Mouse (Mus musculus) fat pad, adult 2 months (tissue): ENCODE results near the gene Akap8.

Experiments used
- DNase-seq: peaks from one replicate; pipeline ENCODE4 v3.0.0-alpha.2; 2011; ENCODE audit warnings: low read depth, low spot score; ENCODE audit errors: extremely low read depth

Gene Akap8

DNA sequence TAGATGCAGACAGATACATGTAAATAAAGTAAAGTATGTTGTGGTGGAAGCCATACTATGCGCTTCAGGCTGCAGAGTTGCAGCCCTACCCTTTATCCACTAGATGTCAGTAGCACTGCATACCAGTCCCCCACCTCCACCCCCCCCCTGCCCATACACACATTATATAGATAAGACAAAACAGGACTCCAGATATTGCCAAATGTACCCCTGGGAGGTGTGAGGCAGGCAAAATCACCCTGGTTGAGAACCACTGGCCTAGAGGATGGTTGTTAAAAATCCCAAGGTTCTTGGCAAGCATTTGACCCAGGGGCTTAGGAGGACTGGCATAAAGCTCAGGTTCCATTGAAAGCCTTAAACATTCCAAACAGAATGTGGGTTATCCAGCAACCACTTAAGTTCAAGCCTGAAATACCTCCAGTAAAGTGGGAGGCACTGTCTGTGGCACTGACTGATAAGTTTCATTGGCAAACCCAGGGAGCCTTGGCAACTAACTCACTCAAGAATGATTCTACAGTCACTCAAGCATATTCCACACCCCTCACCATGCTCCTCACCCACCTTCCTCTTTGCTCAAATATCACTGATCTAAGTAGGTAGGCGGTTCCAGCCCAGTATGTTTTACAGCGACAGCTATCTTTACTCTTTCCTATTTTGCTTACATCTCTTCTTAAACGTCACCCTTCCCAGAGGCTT, 28.1 kb upstream of the Akap8 start:
- no peak for DNase-seq

DNA sequence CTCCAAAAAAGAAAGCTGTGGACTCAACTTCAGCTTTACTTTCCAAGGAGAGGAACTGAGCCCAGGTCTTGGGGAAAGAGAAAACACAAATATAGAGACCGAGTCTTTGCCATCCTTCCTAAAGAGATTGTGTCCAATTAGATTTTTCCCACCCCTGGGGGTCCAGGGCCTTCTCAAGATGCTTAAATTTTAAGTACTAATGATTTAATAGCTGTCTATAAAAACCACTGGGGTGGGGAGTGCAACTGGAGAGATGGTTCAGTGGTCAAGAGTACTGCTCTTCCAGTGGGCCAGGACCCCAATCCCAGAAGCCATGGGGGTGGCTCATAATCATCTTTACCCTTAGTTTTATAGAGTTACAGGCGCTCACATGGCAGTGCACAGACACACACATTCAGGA, 27.4 kb upstream of the Akap8 start:
- no peak for DNase-seq

DNA sequence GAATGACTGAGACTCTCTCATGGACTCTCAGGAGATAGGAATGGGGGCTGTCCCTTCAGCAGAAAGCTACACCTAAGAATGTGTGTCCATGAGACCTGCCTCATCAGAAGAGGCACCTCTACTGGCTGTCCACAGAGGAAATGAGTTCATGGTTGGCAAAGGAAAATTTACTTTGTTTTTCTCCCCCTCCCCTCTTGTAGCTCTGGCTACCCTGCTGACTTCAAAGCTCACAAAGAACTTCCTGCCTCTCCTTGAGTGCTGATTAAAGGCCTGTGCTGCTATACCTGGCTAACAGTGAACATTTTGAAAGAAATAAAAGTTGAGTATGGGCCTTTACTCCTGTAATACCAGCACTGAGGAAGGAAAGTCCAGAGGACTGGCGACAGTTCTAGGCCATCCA, 20.1 kb upstream of the Akap8 start:
- no peak for DNase-seq

DNA sequence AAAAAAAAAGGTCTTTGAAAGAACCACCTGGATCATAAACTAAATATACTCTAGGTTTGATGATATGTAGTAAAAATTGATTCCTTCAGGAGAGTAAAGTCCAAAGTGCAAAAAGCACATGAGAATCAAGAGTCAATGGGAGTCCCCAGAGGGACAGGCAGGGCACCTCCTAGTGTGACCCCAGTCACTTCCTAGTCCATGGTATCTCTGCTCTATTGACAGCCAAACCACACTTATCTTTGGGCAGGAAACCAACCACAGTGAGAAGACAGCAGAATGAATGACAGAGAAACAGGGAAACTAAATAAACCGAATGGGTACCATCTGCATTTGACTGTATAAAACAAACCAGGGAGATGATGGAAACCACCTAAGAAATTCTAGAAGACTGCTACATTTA, 19.1 kb upstream of the Akap8 start:
- no peak for DNase-seq

DNA sequence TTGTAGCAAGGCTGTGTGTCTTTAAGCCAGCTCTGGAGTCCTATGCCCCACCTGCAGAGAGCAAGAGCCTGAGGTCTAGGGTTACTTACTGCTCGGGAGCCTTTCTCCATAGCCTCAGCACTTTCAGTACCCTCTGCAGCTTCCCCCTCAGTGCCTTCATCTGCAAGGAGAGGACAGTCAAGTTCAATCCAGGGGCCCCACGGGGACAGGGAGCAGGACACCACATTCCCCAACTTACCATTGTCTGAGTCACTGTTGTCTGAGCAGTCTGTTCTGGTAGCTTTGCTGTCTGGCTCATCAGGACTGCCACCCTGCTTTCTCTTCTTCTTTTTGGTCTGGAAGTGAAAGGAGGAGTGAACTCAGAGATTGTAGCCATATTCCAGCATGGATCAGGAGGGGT, 14.8 kb upstream of the Akap8 start:
- DNase-seq: no peak

DNA sequence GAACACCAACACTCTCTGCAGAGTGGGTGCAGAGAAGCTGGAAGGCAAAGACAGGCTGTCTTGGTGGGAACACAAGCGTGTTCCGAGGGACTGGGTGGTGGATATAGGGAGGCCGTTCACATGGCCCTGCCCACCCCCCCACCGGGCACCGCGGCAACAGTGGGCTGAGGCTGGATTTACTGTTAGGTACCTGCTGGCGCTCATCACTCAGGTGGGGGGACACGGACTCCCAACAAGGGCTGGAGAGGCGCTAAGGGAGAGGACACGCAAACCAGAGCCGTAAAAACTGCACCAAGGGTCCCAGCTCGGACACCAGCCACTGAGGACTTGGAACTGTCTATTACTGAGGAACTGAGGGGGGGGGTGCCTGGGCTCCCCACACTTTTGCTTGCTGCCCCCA, 13.9 kb upstream of the Akap8 start:
- DNase-seq: no peak

DNA sequence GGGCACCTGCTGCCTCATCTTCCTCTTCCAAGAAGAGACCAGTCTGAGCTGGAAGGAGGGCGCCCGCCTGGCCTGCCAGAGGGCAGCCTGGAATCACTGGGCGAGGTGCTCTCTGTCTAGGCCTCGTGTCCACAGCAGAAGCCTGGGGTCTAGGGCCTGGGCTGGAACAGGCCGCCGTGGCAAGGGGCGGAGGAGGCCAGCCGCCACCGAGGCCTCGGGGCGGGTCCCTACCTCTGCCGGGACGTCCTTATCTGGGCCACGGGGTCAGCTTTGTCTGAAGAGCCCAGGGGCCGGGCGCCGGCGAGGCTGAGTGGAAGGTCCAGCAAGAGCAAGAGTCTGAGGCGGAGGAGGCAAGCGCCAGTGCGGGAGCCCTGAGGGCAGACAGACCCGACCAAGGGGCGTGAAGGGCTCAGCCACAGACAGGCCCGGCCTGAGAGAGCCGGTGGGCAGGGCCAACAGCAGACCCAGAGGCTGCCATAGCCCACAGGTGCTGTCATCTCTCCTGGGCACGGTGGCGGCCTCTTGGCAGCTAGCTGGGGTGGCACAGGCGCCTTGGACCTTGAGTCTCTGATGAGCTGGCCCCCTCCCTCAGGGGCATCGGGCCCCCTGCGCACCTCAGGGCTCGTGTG, 12.8 kb upstream of the Akap8 start:
- DNase-seq: no peak

DNA sequence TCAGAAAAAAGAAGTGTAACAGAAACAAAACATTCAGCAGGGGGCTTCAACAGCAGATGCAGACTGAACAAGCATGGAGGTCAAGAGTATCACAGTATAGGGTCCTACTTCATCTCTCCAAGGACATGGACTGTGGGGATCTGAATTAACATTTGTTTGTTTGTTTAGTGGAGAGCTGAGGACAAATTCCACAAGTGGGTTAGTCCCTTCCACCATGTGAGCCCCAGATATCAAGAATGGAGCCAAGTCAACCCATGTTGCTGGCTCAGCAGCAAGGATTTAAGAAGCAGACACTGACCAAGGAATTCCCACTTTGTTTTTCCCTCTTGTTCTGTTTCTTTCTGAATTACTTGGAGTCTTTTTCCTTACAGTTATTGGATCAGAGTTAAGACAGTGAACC, 6.5 kb upstream of the Akap8 start:
- no peak for DNase-seq

DNA sequence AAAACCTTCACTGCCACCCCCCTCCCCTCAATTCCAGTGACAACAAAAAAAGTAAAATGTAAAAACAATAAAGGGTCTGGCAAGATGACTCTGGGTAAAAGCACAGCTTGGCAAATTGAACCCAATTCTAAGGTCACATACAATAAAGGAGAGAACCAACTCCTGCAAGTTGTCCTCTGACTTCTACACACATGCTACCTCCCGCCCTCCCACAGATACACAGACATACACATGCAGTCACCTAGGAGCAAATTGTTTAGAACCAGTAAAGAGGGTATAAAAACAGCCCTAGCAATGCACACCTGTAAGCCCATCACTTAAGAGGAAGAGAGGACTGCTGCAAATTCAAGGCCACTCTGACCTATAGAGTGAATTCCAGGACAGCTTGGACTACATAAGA, 1.8 kb upstream of the Akap8 start:
- no peak for DNase-seq

DNA sequence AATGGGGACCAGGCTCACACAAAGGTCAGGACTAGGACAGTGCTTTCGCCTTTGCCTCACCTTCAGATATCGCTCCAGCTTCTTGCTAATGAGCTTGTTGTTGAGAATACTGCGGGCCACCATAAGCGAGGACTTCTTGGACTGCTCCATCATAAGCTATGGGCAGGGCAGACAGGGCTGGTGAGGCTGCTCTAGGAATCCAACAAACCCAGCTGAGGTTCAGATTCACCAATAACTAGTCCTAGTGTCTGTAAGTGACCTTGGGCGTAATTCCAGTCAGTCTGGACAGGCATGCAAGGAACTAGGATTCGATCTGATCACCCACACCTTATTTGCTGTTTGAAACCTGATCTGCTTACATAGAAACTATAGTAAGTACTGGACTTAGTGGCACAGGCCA, 798 bp upstream of the Akap8 start:
- no peak for DNase-seq

DNA sequence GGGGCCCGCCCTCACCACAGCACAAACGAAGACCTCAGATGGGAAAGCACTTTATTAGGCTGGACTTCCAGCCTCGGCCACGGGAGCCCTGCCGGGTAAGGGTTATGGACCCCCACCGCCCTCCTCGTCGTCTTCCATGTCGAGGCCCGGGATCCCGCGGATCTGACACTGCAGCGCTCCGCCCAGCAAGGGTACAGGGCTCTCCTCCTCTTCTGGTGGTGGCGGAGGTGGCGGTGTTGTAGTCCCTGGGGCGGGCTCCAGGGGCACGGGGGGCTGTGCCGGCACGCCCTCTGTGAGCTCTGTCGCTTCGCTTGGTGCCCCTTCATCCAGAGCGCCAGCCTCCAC, 324 bp upstream of the Akap8 start:
- no peak for DNase-seq

DNA sequence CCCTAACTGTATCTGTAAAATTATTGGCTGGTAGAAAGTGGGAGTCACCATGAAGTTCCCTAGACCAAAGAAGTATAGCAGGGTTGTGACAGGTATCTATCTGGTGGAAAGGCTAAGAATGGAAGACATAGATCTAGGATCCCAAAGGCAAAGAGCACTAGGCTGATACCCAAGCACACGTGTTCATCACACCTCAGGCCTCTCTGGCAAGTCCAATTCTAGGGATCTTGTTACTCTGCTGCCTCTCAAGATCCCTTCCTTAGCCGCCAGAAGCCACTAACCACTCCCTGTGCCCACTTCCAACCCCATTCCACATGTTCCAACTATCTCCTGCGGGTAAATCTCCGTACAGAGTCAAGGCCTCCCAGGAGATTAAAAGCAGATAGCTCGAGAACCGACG, 1.1 kb downstream of the Akap8 start:
- DNase-seq: no peak

DNA sequence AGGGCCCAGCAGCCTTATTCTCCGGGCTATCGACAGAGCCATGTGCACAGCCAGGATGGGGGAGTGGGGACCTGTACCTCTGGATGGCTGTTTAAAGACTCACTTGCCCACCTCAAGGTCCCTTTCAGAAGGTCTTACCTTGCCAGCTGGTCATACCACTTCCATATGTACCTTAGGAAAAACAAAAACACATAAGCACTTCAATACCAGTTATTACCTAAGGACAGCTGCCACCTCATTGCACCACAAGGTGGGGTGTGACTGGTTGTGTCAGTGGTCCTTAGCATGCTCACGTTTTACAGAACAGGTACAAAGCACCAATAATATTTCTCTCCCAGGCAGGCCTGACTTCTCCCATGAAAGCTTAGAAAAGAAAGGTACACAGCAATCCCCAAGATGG, 3.3 kb downstream of the Akap8 start:
- DNase-seq: no peak

DNA sequence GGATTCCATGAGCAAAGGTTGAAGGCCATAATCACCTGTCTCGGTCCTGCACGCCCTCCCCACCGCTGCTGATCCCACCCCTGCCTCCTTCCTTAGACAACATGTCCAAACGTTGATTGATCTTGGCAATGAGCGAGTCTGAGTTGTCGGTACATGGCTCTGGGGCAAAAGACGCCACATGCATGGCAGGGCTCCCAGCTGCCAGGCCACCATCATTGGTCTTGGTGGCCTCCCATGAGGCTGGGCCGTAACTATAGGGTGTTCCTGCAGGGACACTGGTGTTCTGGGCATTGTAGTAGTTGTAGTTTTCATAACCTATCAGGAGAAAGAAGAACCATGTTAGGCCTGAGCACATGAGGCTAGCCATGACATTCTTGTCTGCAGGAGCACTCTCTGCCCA, 4.0 kb downstream of the Akap8 start:
- no peak for DNase-seq

DNA sequence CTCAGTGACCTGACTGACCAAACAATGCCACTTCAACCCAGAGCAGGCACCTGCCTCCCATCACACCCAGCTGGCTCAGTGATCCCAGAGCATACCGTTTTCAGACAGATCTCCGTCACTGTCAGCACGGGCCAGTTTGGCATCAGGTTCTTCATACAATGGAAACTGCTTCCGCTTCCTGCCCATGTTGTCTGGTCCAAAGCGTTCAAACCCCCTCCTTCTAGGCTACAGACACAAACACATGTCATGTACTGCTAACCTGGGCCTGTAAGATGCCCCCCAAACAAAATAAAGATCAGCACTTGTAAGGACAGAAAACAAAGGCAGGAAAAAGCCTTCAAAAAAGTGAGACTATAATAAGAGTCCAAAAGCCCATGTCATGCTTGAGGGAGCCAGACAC, 5.5 kb downstream of the Akap8 start:
- no peak for DNase-seq

DNA sequence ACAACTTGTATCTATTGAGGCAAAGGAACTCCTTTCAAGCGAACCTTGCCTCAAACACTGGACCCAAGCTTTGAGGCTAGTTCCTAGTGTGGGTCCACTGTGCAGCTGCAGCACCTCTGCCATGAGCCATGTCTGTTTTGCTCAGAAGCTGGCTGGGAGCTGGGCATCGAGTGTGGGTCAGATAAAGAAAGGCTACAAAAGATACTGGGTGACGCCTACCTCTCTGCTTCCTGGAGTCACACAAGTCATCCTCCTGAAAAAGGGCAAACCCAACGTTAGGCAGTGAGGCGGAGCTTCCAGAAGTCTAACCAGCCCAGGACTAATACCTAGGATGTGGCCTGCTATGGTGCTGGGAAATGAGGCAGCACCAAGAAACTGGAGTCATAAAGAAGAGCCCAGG, 7.1 kb downstream of the Akap8 start:
- no peak for DNase-seq

DNA sequence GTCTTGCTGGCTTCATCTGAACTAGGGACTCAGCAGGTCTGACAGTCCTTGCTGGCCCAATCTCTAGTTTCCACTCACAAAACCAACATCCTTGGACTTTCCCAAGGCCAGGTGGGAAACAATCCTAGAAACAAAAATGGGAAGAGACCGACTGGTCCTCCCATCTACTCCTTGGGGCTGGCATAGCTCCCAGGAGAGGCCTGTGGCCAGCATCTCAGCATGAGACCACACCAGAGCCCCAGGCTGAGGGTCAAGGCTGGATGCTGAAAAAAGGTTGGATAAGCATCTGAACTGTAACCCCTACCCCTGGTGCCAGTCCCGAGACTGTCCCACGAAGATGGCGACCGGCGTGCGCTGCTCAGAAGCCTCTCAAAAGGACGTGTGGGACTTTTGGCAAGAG, 8.2 kb downstream of the Akap8 start:
- no peak for DNase-seq

DNA sequence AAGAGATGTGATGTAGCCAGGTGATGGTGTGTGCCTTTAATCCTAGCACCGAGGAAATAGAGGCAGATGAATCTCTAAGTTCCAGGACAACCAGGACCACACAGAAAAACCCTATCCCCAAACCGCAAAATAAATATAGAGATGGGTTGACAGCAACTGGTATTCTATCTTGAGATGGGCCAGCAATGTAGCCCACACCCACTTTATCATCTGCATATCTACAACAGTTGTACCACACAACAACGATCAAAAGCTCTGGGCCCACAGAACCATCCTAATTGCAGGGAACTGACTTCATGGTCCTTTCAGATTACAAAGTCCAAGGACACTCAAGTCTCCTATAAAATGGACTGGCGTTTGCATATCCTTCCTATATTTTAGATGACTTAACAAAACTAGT, 13.1 kb downstream of the Akap8 start:
- no peak for DNase-seq

DNA sequence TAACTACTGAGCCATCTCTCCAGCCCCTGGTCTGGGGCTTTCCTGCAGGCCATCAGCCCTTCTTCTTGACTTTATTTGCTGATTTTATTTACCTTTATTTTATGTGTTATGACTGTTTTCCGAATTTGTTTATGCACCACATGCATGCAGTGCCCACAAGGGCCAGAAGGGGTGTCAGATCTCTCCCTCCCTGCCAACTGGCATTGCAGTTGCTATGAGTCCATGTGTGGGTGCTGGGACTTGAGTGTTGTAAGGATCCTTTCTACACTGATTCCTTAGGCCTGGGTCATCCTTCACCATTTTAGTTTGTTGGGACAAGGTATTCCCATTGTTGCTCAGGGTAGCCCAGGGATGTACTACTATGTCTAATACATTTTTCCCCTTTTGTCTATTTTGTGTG, 22.9 kb downstream of the Akap8 start:
- no peak for DNase-seq

DNA sequence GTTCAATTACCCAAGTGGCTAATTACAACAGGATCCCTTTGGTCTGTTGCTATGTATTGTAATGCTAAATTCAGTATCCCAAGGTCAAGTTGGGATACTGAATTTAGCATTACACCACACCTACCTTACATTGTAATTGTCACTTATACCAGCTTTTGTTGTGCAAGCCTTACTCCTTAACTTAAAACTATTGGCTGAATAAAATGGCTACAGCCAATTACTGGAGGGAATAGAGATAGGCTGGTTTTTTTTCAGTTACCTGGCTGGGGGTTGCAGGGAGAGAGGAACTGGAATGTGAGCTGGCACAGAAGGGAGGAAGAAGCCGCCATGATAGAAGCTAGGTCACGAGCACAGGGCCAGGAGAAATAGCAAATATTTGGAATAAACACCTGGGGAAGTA, 25.1 kb downstream of the Akap8 start:
- no peak for DNase-seq

DNA sequence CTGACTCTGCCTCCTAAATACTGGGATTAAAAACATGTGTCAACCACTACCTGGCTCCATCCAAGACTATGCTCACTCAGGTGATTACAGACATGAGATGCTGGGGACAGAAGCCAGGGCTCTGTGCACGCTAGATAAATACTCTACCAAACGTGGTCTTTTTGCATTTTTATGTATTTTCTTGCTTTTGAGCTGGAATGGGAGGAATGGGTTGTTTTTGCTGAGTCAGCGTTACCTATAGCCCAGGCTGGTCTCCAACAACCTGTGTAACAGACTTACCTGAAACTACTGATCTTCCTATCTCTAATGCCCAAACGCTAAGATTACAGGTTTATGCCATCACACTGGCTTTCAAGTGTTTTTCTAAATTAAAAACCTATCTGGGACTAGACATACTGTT, 25.9 kb downstream of the Akap8 start:
- DNase-seq: no peak

DNA sequence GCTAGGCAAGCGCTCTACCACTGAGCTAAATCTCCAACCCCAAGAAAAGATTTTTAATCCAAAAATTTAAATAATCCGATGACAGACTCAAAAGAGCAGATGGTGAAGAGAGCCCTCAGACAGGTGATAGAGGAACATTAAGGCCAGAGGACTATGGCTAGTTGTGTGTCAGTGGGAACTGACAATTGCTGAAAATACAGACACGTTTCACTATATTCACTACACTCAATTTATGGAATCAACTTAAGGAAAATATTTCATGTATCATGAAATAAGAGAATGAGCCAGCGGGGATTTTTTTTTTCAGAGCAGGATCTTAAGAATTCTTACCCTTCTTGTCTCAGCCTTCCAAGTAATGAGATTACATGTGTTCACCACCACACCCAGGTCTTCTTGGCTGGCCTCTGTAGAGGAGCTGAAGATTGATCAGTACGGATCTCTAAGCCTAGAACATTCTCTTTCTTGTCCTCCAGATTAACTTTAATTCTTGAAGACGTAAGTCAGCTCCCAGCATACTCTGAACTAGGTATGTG, 35.8 kb downstream of the Akap8 start:
- DNase-seq: no peak
